Mouse (Mus musculus) adrenal gland (tissue): Measurements from ENCODE around the gene Pex19.

Experiments used
- intact Hi-C: fragments of 180-260 bp; cut with DNase I; formaldehyde crosslinking; loops from one replicate; pipeline ENCODE4 v1.15.1; 2025

The Pex19 gene

GRCm38 (mm10) chr1:172180881-172181280, 54.3 kb downstream of the Pex19 start:
- intact Hi-C loops: loop anchor here (10.0 kb wide), 1 partner anchor 66 kb away; no protein-coding TSS in a partner anchor

- intact Hi-C loops: loop anchor here (10.0 kb wide), 1 partner anchor 67 kb away; no protein-coding TSS in a partner anchor
Measured at GRCm38 (mm10) chr1:172181777-172182176, 55.2 kb downstream of the Pex19 start.

- intact Hi-C loops: loop anchor here (10.0 kb wide), 1 partner anchor 68 kb away; no protein-coding TSS in a partner anchor
Measured at GRCm38 (mm10) chr1:172183056-172183455, 56.5 kb downstream of the Pex19 start.

GRCm38 (mm10) chr1:172183915-172184314, 57.4 kb downstream of the Pex19 start:
- intact Hi-C loops: loop anchor here (10.0 kb wide), 1 partner anchor 69 kb away; no protein-coding TSS in a partner anchor
